Mouse (Mus musculus): ENCODE data around the gene Abhd14b. TPM values are rescaled to one million over a fixed set of nuclear protein-coding genes. Genes with fewer than 3 reads are reported as not detected.
"Not testable (repeated sequence)": the region's sequence is repeated elsewhere in the genome, so short reads cannot be mapped to it uniquely, and the experiment has no call there.

Abhd14b gene
- total RNA-seq, 2 experiments from 2014 or later = 43.5 to 44.1 TPM

GRCm38 (mm10) chr9:106476002-106476923, 29.0 kb downstream of the Abhd14b start:
- no peak for DNase-seq (ENCODE audit: low spot score in 2 of 2)

- DNase-seq (ENCODE audit: low spot score in 2 of 2) = peak; percentile 87 to 97
These were observed 29.7 kb downstream of the Abhd14b start, which contains the start of gene Parp3 for GRCm38 (mm10) chr9:106476924-106477484. Gene Parp3 (minus strand): TSS chr9:106476949.

- no peak for DNase-seq (ENCODE audit: low spot score in 2 of 2)
These were observed 30.4 kb downstream of the Abhd14b start for GRCm38 (mm10) chr9:106477649-106478048.

GRCm38 (mm10) chr9:106478101-106478500, 30.8 kb downstream of the Abhd14b start:
- DNase-seq (ENCODE audit: low spot score in 2 of 2) = no peak

- no peak for DNase-seq (ENCODE audit: low spot score in 2 of 2)
These were observed 33.3 kb downstream of the Abhd14b start for GRCm38 (mm10) chr9:106480541-106480940.

- DNase-seq (ENCODE audit: low spot score in 2 of 2) = no peak
These were observed 33.8 kb downstream of the Abhd14b start for GRCm38 (mm10) chr9:106481075-106481474.

GRCm38 (mm10) chr9:106481676-106482075, 34.4 kb downstream of the Abhd14b start:
- DNase-seq (ENCODE audit: low spot score in 2 of 2) = no peak

GRCm38 (mm10) chr9:106482578-106483115, 35.4 kb downstream of the Abhd14b start:
- no peak for DNase-seq (ENCODE audit: low spot score in 2 of 2)

- no peak for DNase-seq (ENCODE audit: low spot score in 2 of 2)
These were observed 35.9 kb downstream of the Abhd14b start for GRCm38 (mm10) chr9:106483136-106483535.

- no peak for DNase-seq (ENCODE audit: low spot score in 2 of 2)
These were observed 36.3 kb downstream of the Abhd14b start for GRCm38 (mm10) chr9:106483606-106484005.

GRCm38 (mm10) chr9:106485076-106485475, 37.8 kb downstream of the Abhd14b start:
- no peak for DNase-seq (ENCODE audit: low spot score in 2 of 2)

- DNase-seq (ENCODE audit: low spot score in 2 of 2) = not testable (repeated sequence)
These were observed 40.3 kb downstream of the Abhd14b start for GRCm38 (mm10) chr9:106487602-106488001.

- DNase-seq (ENCODE audit: low spot score in 2 of 2) = no peak
These were observed 52.4 kb downstream of the Abhd14b start, which contains the start of gene Iqcf1 for GRCm38 (mm10) chr9:106499667-106500066. Gene Iqcf1 (plus strand): TSS chr9:106499967.

GRCm38 (mm10) chr9:106501846-106502245, 54.6 kb downstream of the Abhd14b start:
- DNase-seq (ENCODE audit: low spot score in 2 of 2) = no peak

Other genes with a start within 250 kb of the Abhd14b start
- gene Ppm1m, start 247.7 kb upstream of the Abhd14b start, total RNA-seq (2021) = 10 to 100 TPM; 76.7 to 77.5 TPM
- gene Twf2, start 244.4 kb upstream of the Abhd14b start, total RNA-seq (2021) = 10 to 100 TPM; 62.5 to 63.9 TPM
- 1 to 10 TPM; 1.4 to 1.6 TPM for gene Tlr9, start 224.9 kb upstream of the Abhd14b start, total RNA-seq (2021)
- 100 to 1,000 TPM; 676 to 715 TPM for gene Alas1, start 198.8 kb upstream of the Abhd14b start, total RNA-seq (2021)
- gene Poc1a, start 166.4 kb upstream of the Abhd14b start, total RNA-seq (2021) = 10 to 100 TPM; 11.3 to 11.6 TPM
- gene Dusp7, start 78.8 kb upstream of the Abhd14b start, total RNA-seq (2021) = 10 to 100 TPM; 25.0 to 25.8 TPM
- gene Rpl29, start 18.0 kb upstream of the Abhd14b start, total RNA-seq (2021) = 100 to 1,000 TPM; 607 to 624 TPM
- gene Acy1, start 9.1 kb upstream of the Abhd14b start, total RNA-seq (2021) = 10 to 100 TPM; 23.1 to 23.4 TPM
- 10 to 100 TPM; 29.8 to 30.2 TPM for gene Abhd14a, start 219 bp downstream of the Abhd14b start, total RNA-seq (2021)
- gene Pcbp4, start 5.8 kb downstream of the Abhd14b start, total RNA-seq (2021) = 10 to 100 TPM; 59.5 to 63.8 TPM
- gene Gpr62, start 18.5 kb downstream of the Abhd14b start, total RNA-seq (2021) = under 1 TPM; 0.40 to 0.67 TPM
- 10 to 100 TPM; 33.4 to 40.7 TPM for gene Rrp9, start 28.5 kb downstream of the Abhd14b start, total RNA-seq (2021)
- gene Parp3, start 29.5 kb downstream of the Abhd14b start, total RNA-seq (2021) = 10 to 100 TPM; 15.8 to 18.1 TPM
- gene Iqcf1, start 52.5 kb downstream of the Abhd14b start, total RNA-seq (2021) = not detected
- gene Iqcf5, start 67.1 kb downstream of the Abhd14b start, total RNA-seq (2021) = not detected
- not detected for gene Iqcf3, start 114.2 kb downstream of the Abhd14b start, total RNA-seq (2021)
- not detected for gene Iqcf4, start 123.5 kb downstream of the Abhd14b start, total RNA-seq (2021)
- gene Iqcf6, start 179.1 kb downstream of the Abhd14b start, total RNA-seq (2021) = not detected
- gene Grm2, start 208.6 kb downstream of the Abhd14b start, total RNA-seq (2021) = under 1 TPM in 1 of 2 experiments, not detected in 1; 0.37 TPM
- 10 to 100 TPM; 71.2 to 78.9 TPM for gene Tex264, start 238.5 kb downstream of the Abhd14b start, total RNA-seq (2021)

All from adrenal gland, postnatal 4 days (tissue).